Mouse (Mus musculus): ENCODE measurements around the gene Thoc7. TPM values are rescaled to one million over a fixed set of nuclear protein-coding genes. Genes with fewer than 3 reads are reported as not detected.
A peak's percentile ranks its signal among the peaks of the same experiment; 100 is the strongest.
"Not testable (repeated sequence)": the region's sequence is repeated elsewhere in the genome, so short reads cannot be mapped to it uniquely, and the experiment has no call there.

The Thoc7 gene
- total RNA-seq (2022) = 10 to 100 TPM; 81.7 to 95.6 (median 93.9) TPM

GRCm38 (mm10) chr14:13961401-13962112, at the start of gene Thoc7, which contains the start of gene Atxn7:
Thoc7 (minus strand) TSS chr14:13961852.
Atxn7 (plus strand) TSS chr14:13961440.
- peak; percentile 10 to 22 for DNase-seq (ENCODE audit: low spot score in 2 of 2)

GRCm38 (mm10) chr14:14009712-14010111, 48.1 kb upstream of the Thoc7 start:
- no peak for DNase-seq (ENCODE audit: low spot score in 2 of 2)

- DNase-seq (ENCODE audit: low spot score in 2 of 2) = no peak
These were observed 41.1 kb upstream of the Thoc7 start for GRCm38 (mm10) chr14:14002771-14003170.

GRCm38 (mm10) chr14:13995206-13996097, 33.8 kb upstream of the Thoc7 start:
- no peak for DNase-seq (ENCODE audit: low spot score in 2 of 2)

- DNase-seq (ENCODE audit: low spot score in 2 of 2) = no peak
These were observed 29.1 kb upstream of the Thoc7 start for GRCm38 (mm10) chr14:13990741-13991140.

GRCm38 (mm10) chr14:13988397-13988796, 26.7 kb upstream of the Thoc7 start:
- DNase-seq (ENCODE audit: low spot score in 2 of 2) = no peak

GRCm38 (mm10) chr14:13982174-13982573, 20.5 kb upstream of the Thoc7 start:
- no peak for DNase-seq (ENCODE audit: low spot score in 2 of 2)

GRCm38 (mm10) chr14:13981286-13981685, 19.6 kb upstream of the Thoc7 start:
- no peak for DNase-seq (ENCODE audit: low spot score in 2 of 2)

GRCm38 (mm10) chr14:13977498-13977897, 15.8 kb upstream of the Thoc7 start:
- no peak for DNase-seq (ENCODE audit: low spot score in 2 of 2)

GRCm38 (mm10) chr14:13971644-13972234, 10.1 kb upstream of the Thoc7 start:
- no peak for DNase-seq (ENCODE audit: low spot score in 2 of 2)

GRCm38 (mm10) chr14:13970513-13970912, 8.9 kb upstream of the Thoc7 start:
- DNase-seq (ENCODE audit: low spot score in 2 of 2) = no peak

- no peak for DNase-seq (ENCODE audit: low spot score in 2 of 2)
These were observed 6.8 kb upstream of the Thoc7 start for GRCm38 (mm10) chr14:13968476-13968875.

- no peak for DNase-seq (ENCODE audit: low spot score in 2 of 2)
These were observed 6.0 kb upstream of the Thoc7 start for GRCm38 (mm10) chr14:13967607-13968006.

- no peak for DNase-seq (ENCODE audit: low spot score in 2 of 2)
These were observed 1.9 kb upstream of the Thoc7 start for GRCm38 (mm10) chr14:13963527-13963926.

GRCm38 (mm10) chr14:13962476-13962875, 824 bp upstream of the Thoc7 start:
- DNase-seq (ENCODE audit: low spot score in 2 of 2) = no peak

- DNase-seq (ENCODE audit: low spot score in 2 of 2) = peak; percentile 22 to 43
These were observed 948 bp downstream of the Thoc7 start for GRCm38 (mm10) chr14:13960482-13961325.

GRCm38 (mm10) chr14:13960079-13960478, 1.6 kb downstream of the Thoc7 start:
- peak in 1 of 2 experiments; percentile 31 for DNase-seq (ENCODE audit: low spot score in 2 of 2)

GRCm38 (mm10) chr14:13952151-13952550, 9.5 kb downstream of the Thoc7 start:
- DNase-seq (ENCODE audit: low spot score in 2 of 2) = not testable (repeated sequence)

- DNase-seq (ENCODE audit: low spot score in 2 of 2) = no peak
These were observed 11.3 kb downstream of the Thoc7 start for GRCm38 (mm10) chr14:13950401-13950800.

GRCm38 (mm10) chr14:13948345-13948744, 13.3 kb downstream of the Thoc7 start:
- DNase-seq (ENCODE audit: low spot score in 2 of 2) = no peak

GRCm38 (mm10) chr14:13944686-13945085, 17.0 kb downstream of the Thoc7 start:
- DNase-seq (ENCODE audit: low spot score in 2 of 2) = no peak
